In the genomic region with DNA sequence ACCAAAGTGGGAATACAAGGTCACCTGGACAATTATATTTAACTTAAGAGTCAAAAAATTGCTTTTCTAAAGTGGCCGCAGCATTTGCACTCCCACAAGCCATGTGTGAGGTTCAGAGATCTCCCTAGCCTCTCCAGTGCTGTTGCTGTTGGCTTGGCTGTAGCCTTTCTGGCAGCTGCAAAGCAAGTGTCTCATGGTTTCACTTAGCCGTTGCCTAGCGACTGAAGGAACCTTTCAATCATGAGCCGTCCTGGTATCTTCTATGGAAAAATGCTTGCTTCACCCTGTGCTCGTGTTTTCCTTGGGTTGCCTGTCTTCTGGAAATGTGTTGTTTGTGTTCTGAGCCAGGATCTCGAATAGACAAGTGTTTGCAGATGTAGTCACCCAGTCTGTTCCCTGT, we compare ENCODE assay signal across 10 mouse cellular contexts.
DNase-seq lines count a peak whose midpoint lies in the region; ATAC-seq and TF ChIP-seq lines count a peak whose summit lies in the region.
"Had no signal": no experiment of that assay in that cellular context is flagged by ENCODE, and none has a peak within 500 bp of the region (broad histone marks: within the 10 kb centered on the region; RNA-seq: fewer than 3 reads in every experiment).

No protein-coding gene starts in this region.

- no peak overlapping the region for H3K9ac ChIP-seq in heart, adult 2 months (ENCODE audit: low read depth, low read length)
- no peak overlapping the region for H3K9ac ChIP-seq in heart, embryonic 12.5 days
- no peak overlapping the region for H3K9ac ChIP-seq in limb, embryonic 14.5 days (ENCODE audit: low read depth, low read length, severe bottlenecking)
- H3K9ac ChIP-seq: neural tube, embryonic 13.5 days had no signal

- no peaks in the 10 kb centered on the region for H3K9me3 ChIP-seq in heart, embryonic 12.5 days (replicated peaks)
- no peaks in the 10 kb centered on the region for H3K9me3 ChIP-seq in limb, embryonic 14.5 days (ENCODE audit: control insufficient read depth, low read length)
- H3K9me3 ChIP-seq: neural tube, embryonic 13.5 days had no signal

- intact Hi-C loops in heart, adult 2 months (cut with DNase I), result no loop called here

- H3K4me1 ChIP-seq in heart, adult 2 months (ENCODE audit: control insufficient read depth, insufficient read depth, low read length), result no peaks in the 10 kb centered on the region
- no peaks in the 10 kb centered on the region; the same call in 1 of the 2 replicates for H3K4me1 ChIP-seq in heart, embryonic 12.5 days (replicated peaks)
- H3K4me1 ChIP-seq in limb, embryonic 14.5 days (ENCODE audit: control insufficient read depth, insufficient read depth, low read length), result no peaks in the 10 kb centered on the region

- ATAC-seq in heart, embryonic 12.5 days (ENCODE audit: insufficient number of reproducible peaks, low FRiP score), result no peak
- peak; percentile 62; the same call in 1 of the 2 replicates for ATAC-seq in limb, embryonic 14.5 days (ENCODE audit: low FRiP score, low read depth)

- 37% methylated on average over 6 of the region's 6 CpGs for WGBS in heart, adult 2 months
- WGBS in heart, embryonic 12.5 days, result 47% methylated on average over 6 of the region's 6 CpGs
- 36% methylated on average over 6 of the region's 6 CpGs for WGBS in limb, embryonic 14.5 days

- no peak for TF ChIP-seq CTCF in heart, adult 2 months (IDR thresholded peaks at IDR 0.05)

- H3K79me2 ChIP-seq in heart, adult 2 months (replicated peaks; ENCODE audit: control insufficient read depth, insufficient read depth, low read length), result no peaks in the 10 kb centered on the region

- H3K4me2 ChIP-seq in heart, embryonic 12.5 days, result no peak overlapping the region
- no peak overlapping the region for H3K4me2 ChIP-seq in limb, embryonic 14.5 days (replicated peaks; ENCODE audit: low read depth, low read length, severe bottlenecking)
- H3K4me2 ChIP-seq: neural tube, embryonic 13.5 days had no signal

- H3K4me3 ChIP-seq in heart, adult 2 months, result no peak overlapping the region
- H3K4me3 ChIP-seq in heart, embryonic 12.5 days, result no peak overlapping the region
- H3K4me3 ChIP-seq in limb, embryonic 14.5 days (replicated peaks; ENCODE audit: low read length), result no peak overlapping the region
- H3K4me3 ChIP-seq: erythroblast, embryonic 14.5 days; neural tube, embryonic 13.5 days had no signal

- H3K27me3 ChIP-seq in heart, adult 2 months (ENCODE audit: control insufficient read depth, insufficient read depth, low read length), result no peaks in the 10 kb centered on the region
- H3K27me3 ChIP-seq in heart, embryonic 12.5 days (replicated peaks), result no peaks in the 10 kb centered on the region
- H3K27me3 ChIP-seq in limb, embryonic 14.5 days (ENCODE audit: control insufficient read depth, insufficient read depth, low read length), result no peaks in the 10 kb centered on the region
- H3K27me3 ChIP-seq: neural tube, embryonic 13.5 days had no signal

- no peak for TF ChIP-seq POLR2A in heart, adult 2 months (IDR thresholded peaks at IDR 0.05; ENCODE audit: insufficient read depth, low read depth, low read length)
- TF ChIP-seq POLR2A in limb, embryonic 14.5 days (IDR thresholded peaks at IDR 0.05; ENCODE audit: borderline replicate concordance, extremely low read depth, insufficient read depth, insufficient read length), result no peak

- no peak overlapping the region for H3K27ac ChIP-seq in heart, adult 2 months
- no peak overlapping the region for H3K27ac ChIP-seq in heart, embryonic 12.5 days (ENCODE audit: poor library complexity, severe bottlenecking)
- no peak overlapping the region for H3K27ac ChIP-seq in limb, embryonic 14.5 days (replicated peaks; ENCODE audit: low read depth, low read length)
- H3K27ac ChIP-seq: neural tube, embryonic 13.5 days had no signal

- no peaks in the 10 kb centered on the region for H3K36me3 ChIP-seq in heart, adult 2 months (ENCODE audit: control insufficient read depth, insufficient read depth, low read length)
- H3K36me3 ChIP-seq in heart, embryonic 12.5 days, result no peaks in the 10 kb centered on the region
- no peaks in the 10 kb centered on the region for H3K36me3 ChIP-seq in limb, embryonic 14.5 days (ENCODE audit: control insufficient read depth, insufficient read depth, low read length)
- H3K36me3 ChIP-seq: neural tube, embryonic 13.5 days had no signal

- peak; percentile 26 to 61 for DNase-seq in heart, adult 2 months
- DNase-seq in brain, adult 2 months (ENCODE audit: low read depth, low spot score), result peak; percentile 59
- DNase-seq in heart, adult 9 months (ENCODE audit: low spot score in 2 of 2), result peak; percentile 59 to 68
- DNase-seq in limb, embryonic 14.5 days (ENCODE audit: low spot score), result peak; percentile 65
- no peak for DNase-seq in kidney, adult 9 months
- no peak for DNase-seq in thymus, postnatal 4 days
- no peak for DNase-seq in urinary bladder, postnatal 10 days (ENCODE audit: low spot score)

- no peak for TF ChIP-seq EP300 in heart, adult 2 months (IDR thresholded peaks at IDR 0.05; ENCODE audit: insufficient read depth, low read depth, low read length)

Comparison
In these comparisons a context has a peak if more than half of its experiments do, and no peak if none do; other contexts are left out.
1. DNase-seq: peak in heart, adult 2 months (2 of 2), brain, adult 2 months (single experiment), heart, adult 9 months (2 of 2) and limb, embryonic 14.5 days (single experiment); none in kidney, adult 9 months (single experiment), thymus, postnatal 4 days (single experiment) and urinary bladder, postnatal 10 days (single experiment).